Mouse (Mus musculus) E14TG2a.4 (cell line): ENCODE data around the gene Tlk2.

Experiments used
- CTCF ChIP-seq: conservative IDR thresholded peaks from 2 replicates; pipeline ENCODE4 v1.5.1; 2014; ENCODE audit warnings: low read length
- POU5F1 ChIP-seq: IDR thresholded peaks from 2 replicates; pipeline ENCODE4 v1.6.1; 2014; ENCODE audit warnings: low read length, borderline replicate concordance

GRCm38 (mm10) chr11:105289403-105289802, 110.8 kb downstream of the Tlk2 start:
- no peak for TF ChIP-seq CTCF
- TF ChIP-seq POU5F1, result no peak
